Mouse (Mus musculus): Measurements from ENCODE around the gene Eif3j1. TPM values are rescaled to one million over a fixed set of nuclear protein-coding genes. Genes with fewer than 3 reads are reported as not detected.
"Not testable (repeated sequence)": the region's sequence is repeated elsewhere in the genome, so short reads cannot be mapped to it uniquely, and the experiment has no call there.

Gene Eif3j1
- total RNA-seq, 2 experiments from 2014 or later, result 22.1 to 24.5 TPM

- DNase-seq (ENCODE audit: extremely low spot score in 1 of 2, low spot score in 2 of 2), result peak in 1 of 2 experiments; percentile 49
- intact Hi-C loops (cut with DNase I), result no loop called here
Observed at GRCm38 (mm10) chr2:122086446-122086845, 58.1 kb downstream of the Eif3j1 start.

- DNase-seq (ENCODE audit: extremely low spot score in 1 of 2, low spot score in 2 of 2), result no peak
- intact Hi-C loops (cut with DNase I), result no loop called here
Observed at GRCm38 (mm10) chr2:122093844-122094243, 65.5 kb downstream of the Eif3j1 start.

DNA sequence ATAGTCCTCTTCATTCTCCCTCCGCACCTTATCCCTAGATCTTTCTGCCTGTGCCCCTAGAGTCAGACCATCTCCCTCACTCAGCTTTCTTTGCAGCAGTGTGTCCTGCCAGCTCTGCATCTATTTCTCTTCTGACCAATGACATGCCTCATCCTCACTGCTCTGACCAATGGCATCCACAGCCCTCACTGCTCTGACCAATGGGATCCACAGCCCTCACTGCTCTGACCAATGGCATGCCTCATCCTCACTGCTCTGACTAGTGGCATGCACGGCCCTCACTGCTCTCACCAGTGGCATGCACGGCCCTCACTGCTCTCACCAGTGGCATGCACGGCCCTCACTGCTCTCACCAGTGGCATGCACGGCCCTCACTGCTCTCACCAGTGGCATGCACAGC is 69.3 kb downstream of the Eif3j1 start:
- intact Hi-C loops (cut with DNase I); DNase-seq (ENCODE audit: extremely low spot score in 1 of 2, low spot score in 2 of 2): not testable (repeated sequence)

GRCm38 (mm10) chr2:122102070-122102469 is 73.7 kb downstream of the Eif3j1 start:
- no peak for DNase-seq (ENCODE audit: extremely low spot score in 1 of 2, low spot score in 2 of 2)
- intact Hi-C loops (cut with DNase I), result no loop called here

Small RNA genes within 50 kb of the gene (microRNA-seq; reads per million reads assigned to microRNA genes)
- not detected for gene Gm47314

Other genes starting within 250 kb of the Eif3j1 start
- gene Frmd5, start 221.5 kb upstream of the Eif3j1 start, total RNA-seq (2021), result 10 to 100 TPM; 44.0 to 46.4 TPM
- 100 to 1,000 TPM; 136 to 141 TPM for gene Casc4, start 161.6 kb upstream of the Eif3j1 start, total RNA-seq (2021)
- 10 to 100 TPM; 36.7 to 39.2 TPM for gene Ctdspl2, start 72.5 kb upstream of the Eif3j1 start, total RNA-seq (2021)
- gene Mageb3, start 72.5 kb upstream of the Eif3j1 start, total RNA-seq (2021), result under 1 TPM; 0.16 to 0.47 TPM
- 10 to 100 TPM; 19.8 to 20.4 TPM for gene Spg11, start 89.8 kb downstream of the Eif3j1 start, total RNA-seq (2021)
- 10 to 100 TPM; 72.1 to 76.8 TPM for gene B2m, start 119.1 kb downstream of the Eif3j1 start, total RNA-seq (2021)
- not detected for gene Trim69, start 132.2 kb downstream of the Eif3j1 start, total RNA-seq (2021)
- under 1 TPM in 1 of 2 experiments, not detected in 1; 0.14 TPM for gene Patl2, start 157.6 kb downstream of the Eif3j1 start, total RNA-seq (2021)
- gene Terb2, start 157.7 kb downstream of the Eif3j1 start, total RNA-seq (2021), result not detected
- 10 to 100 TPM; 15.0 to 16.3 TPM for gene Sord, start 206.2 kb downstream of the Eif3j1 start, total RNA-seq (2021)

All from left cerebral cortex, postnatal 10 days (tissue).